Mouse (Mus musculus) heart, embryonic 16.5 days (tissue): ENCODE data around the gene Rnf44. TPM values are rescaled to one million over a fixed set of nuclear protein-coding genes. Genes with fewer than 3 reads are reported as not detected.

ENCODE experiments used
- ATAC-seq: fragments of 200-750 bp; cut with Nextera tagmentation; replicated peaks from 2 replicates; pipeline ENCODE4 v1.8.0; 2017; ENCODE audit warnings: moderate number of reproducible peaks; ENCODE audit not compliant: insufficient read depth, low FRiP score; ENCODE audit errors: extremely low read depth
- H3K27ac ChIP-seq: fragments of 300-500 bp; sonication (generic); 2 replicates; pipeline ENCODE4 v1.5.1; 2014; ENCODE audit warnings: mild to moderate bottlenecking, low read length, control low read depth, moderate library complexity
- H3K27me3 ChIP-seq: fragments of 300-500 bp; sonication (generic); 2 replicates; pipeline ENCODE4 v1.6.1; 2014; ENCODE audit warnings: low read length, mixed read lengths; ENCODE audit not compliant: control insufficient read depth, insufficient read depth
- H3K36me3 ChIP-seq: fragments of 300-500 bp; sonication (generic); 2 replicates; pipeline ENCODE4 v1.6.1; 2014; ENCODE audit not compliant: control insufficient read depth, insufficient read depth
- H3K4me1 ChIP-seq: fragments of 300-500 bp; sonication (generic); 2 replicates; pipeline ENCODE4 v1.6.1; 2014; ENCODE audit warnings: low read length, mixed read lengths; ENCODE audit not compliant: control insufficient read depth, insufficient read depth
- H3K4me2 ChIP-seq: fragments of 300-500 bp; sonication (generic); 2 replicates; pipeline ENCODE4 v1.6.1; 2014; ENCODE audit warnings: low read depth, mild to moderate bottlenecking, control low read depth, low read length
- H3K4me3 ChIP-seq: fragments of 300-500 bp; sonication (generic); 2 replicates; pipeline ENCODE4 v1.5.1; 2014; ENCODE audit warnings: mild to moderate bottlenecking, control low read depth, low read length
- H3K9ac ChIP-seq: fragments of 300-500 bp; sonication (generic); 2 replicates; pipeline ENCODE4 v1.6.1; 2014; ENCODE audit warnings: low read length, control low read depth
- H3K9me3 ChIP-seq: fragments of 300-500 bp; sonication (generic); replicated peaks from 2 replicates; pipeline ENCODE4 v1.6.1; 2016; ENCODE audit warnings: low read length; ENCODE audit not compliant: control insufficient read depth
- WGBS: fragments of 180-500 bp; shearing (Covaris S2); extraction: QIAGEN DNeasy Blood & Tissue Kit; methylation state at CpG from one replicate; pipeline ENCODE4 v1.1.7; 2014; 5-methylcytosine and 5-hydroxymethylcytosine counted together
- polyA plus RNA-seq: library from polyadenylated mRNA; unstranded; fragments of >200 nt; fragmentation: Nextera tagmentation; extraction: Ambion mirVana; gene quantifications from 2 replicates; pipeline ENCODE4 v1.2.1, GENCODE M21; 2015

Gene Rnf44
- polyA plus RNA-seq, result 42.7 and 46.5 TPM in 2 replicates

DNA sequence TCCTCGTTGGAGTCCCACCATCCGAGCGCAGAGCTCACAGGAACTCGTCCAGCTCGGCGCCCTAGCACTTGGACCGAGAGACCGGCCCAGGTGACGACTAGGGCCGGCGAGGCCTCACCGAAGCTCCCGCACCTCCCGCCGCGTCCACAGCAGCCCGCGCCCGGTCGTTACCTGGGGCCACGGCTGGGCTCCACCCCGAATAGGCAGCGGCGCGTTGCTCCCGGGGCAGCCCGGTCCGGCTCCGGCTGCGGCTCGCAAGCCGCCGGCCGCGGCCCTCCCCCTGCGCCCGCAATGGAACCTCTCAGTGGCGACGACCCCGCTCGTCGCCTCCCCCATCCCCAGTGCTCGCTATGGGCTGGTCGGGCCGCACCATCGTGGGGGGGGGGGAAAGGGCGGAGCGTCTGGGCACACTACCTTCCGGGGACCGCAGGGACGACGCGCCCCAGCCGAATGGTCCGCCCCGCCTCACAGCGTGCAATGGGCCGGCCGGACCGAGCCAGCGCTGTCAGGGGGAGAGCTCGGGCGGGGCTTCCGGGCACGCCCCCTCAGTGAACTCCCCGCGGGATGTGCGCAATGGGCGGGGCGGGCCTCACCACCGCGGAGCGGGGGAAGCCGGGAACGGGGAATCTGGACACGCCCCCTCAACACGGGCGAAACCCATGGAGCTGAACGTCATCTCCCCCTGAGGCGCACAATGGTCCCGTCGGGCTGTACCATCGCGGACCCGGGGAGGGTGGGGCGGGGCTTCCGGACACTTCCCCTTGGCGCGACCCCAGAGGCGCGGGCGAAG lies at the start of gene Rnf44:
Gene Rnf44 (minus strand): TSS at position 350 of the 790 bp plus-strand sequence.
- peak within 1 kb of the TSS; percentile 97 for H3K4me3 ChIP-seq
- peak within 1 kb of the TSS; percentile 98 for H3K4me2 ChIP-seq
- H3K4me1 ChIP-seq, result peaks cover 35% of the 10 kb centered on the region
- H3K36me3 ChIP-seq, result no peaks in the 10 kb centered on the region
- no peaks in the 10 kb centered on the region for H3K27me3 ChIP-seq
- peak within 1 kb of the TSS; percentile 95 for H3K9ac ChIP-seq
- peak within 1 kb of the TSS; percentile 93 for H3K27ac ChIP-seq
- peak; percentile 98 for ATAC-seq
- no peaks in the 10 kb centered on the region for H3K9me3 ChIP-seq
- under 1% methylated on average over 81 of the region's 92 CpGs for WGBS

DNA sequence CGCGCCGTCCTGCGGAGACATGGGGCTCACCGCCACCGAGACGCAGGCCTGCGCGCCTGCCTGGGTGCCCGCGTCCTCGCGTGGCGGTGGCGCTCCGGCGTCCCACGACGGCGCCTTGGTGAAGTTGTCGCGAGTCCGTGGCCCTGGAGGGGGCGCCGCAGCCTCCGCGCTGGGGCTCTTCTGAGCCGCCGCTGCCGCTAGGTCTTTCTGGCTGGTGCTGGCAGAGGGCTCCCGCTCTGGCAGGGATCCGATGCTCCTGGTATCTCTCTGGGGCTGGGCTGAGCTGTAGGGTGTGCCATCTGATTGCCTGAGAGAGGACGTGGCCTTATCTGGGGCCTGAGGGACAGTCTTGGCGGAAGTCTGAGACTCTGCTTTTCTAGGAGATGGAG lies 44.5 kb upstream of the Rnf44 start:
- Histone ChIP-seq H3K36me3 (no peaks in the 10 kb centered on the region), H3K9me3 (no peaks in the 10 kb centered on the region), H3K27me3 (peaks cover 60% of the 10 kb centered on the region), H3K4me3 (peak overlapping the region; percentile 46), H3K4me2 (peak overlapping the region; percentile 67), H3K9ac (no peak overlapping the region), H3K27ac (no peak overlapping the region), H3K4me1 (0 out of 2 replicates have a peak, but pooled peaks cover 4% of the 10 kb centered on the region)
- no peak for ATAC-seq
- WGBS, result 4% methylated on average over 34 of the region's 34 CpGs

DNA sequence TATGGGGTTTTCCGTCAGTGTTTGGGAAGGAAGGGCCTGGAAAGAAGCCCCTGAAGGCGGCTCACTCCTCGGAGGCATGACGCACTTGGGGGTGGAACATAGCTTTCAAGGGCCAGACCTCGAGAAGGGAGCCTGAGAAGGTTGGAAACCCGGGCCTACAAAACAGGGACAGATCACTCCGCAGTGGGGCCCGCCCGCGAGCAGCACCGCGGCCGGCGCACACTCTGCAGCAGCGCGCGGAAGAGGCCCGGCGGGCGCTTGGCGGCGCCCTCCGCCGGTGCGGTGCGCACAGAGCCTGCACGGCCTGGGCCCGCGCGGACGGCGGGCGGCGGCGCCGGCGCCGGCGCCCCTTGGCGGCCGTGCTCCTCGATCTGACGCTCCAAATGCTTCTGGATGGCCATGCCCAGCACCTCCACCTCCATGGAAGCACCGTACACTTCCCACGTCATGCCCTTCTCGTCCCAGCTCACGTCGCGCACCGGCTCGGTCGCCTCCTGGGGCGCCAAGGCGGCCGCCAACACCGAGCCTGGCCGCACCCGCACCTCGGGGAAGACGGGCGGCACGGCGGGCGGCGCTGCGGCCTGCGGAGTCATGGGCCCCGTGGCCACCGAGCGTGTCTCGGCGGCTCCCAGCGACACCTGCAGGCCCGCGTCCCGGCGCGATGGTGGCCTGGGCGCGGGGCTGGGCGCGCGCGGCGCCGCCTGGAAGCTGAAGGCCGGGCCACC lies 43.9 kb upstream of the Rnf44 start:
- Histone ChIP-seq H3K27me3 (peaks cover 60% of the 10 kb centered on the region), H3K9ac (no peak overlapping the region), H3K4me3 (peak overlapping the region; percentile 46), H3K27ac (no peak overlapping the region), H3K36me3 (no peaks in the 10 kb centered on the region), H3K4me2 (peak overlapping the region; percentile 67), H3K9me3 (no peaks in the 10 kb centered on the region), H3K4me1 (0 out of 2 replicates have a peak, but pooled peaks cover 4% of the 10 kb centered on the region)
- ATAC-seq, result no peak; the same call in 1 of the 2 replicates
- WGBS, result under 1% methylated on average over 87 of the region's 87 CpGs

DNA sequence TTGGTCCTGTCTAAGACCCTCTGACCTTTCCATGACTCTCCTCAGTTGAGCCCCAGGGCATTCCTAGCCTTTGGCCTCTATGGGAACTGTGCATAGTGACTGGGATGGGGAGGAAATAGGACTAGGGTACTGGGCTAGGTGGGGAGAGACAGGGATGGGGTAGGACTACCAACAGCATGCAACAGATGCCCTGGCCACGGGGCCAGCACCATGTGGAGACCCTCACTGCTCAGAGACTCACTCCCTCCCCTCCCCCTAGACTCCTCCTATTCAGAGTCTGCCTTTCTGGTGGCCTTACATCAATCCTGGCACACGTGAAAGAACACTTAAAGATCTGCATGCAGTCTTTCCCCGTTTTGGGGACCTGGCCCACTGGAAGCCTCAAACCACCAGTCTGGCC lies 43.2 kb upstream of the Rnf44 start:
- no peaks in the 10 kb centered on the region for H3K9me3 ChIP-seq
- H3K27me3 ChIP-seq, result peaks cover 60% of the 10 kb centered on the region
- no peak overlapping the region for H3K4me2 ChIP-seq
- H3K4me1 ChIP-seq, result 0 out of 2 replicates have a peak, but pooled peaks cover 4% of the 10 kb centered on the region
- H3K9ac ChIP-seq, result no peak overlapping the region
- no peak for ATAC-seq
- H3K4me3 ChIP-seq, result peak overlapping the region; percentile 46
- no peak overlapping the region for H3K27ac ChIP-seq
- 29% methylated on average over 3 of the region's 3 CpGs for WGBS
- no peaks in the 10 kb centered on the region for H3K36me3 ChIP-seq

DNA sequence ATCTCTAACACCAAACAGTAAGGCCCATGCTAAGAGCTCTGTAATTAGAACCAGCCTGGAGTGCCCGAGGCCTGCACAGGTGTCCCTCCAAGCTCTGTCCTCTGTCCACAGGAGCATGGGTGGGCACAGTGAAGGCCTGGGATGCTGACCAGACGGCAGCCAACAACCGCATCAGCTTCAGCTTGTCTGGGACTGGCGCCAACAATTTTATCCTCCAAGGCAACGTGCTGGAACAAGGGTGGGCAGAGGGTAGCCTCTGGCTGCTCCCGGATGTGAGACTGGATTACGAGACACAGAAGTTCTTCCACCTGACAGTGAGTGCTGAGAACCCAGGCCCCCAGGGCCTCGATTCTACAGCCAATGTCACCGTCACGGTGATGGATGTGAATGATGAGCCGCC lies 32.4 kb upstream of the Rnf44 start:
- Histone ChIP-seq H3K27me3 (no peaks in the 10 kb centered on the region; the same call in 1 of the 2 replicates), H3K9me3 (peaks cover 3% of the 10 kb centered on the region), H3K27ac (no peak overlapping the region), H3K4me2 (no peak overlapping the region), H3K36me3 (no peaks in the 10 kb centered on the region), H3K4me3 (no peak overlapping the region), H3K4me1 (no peaks in the 10 kb centered on the region), H3K9ac (no peak overlapping the region)
- ATAC-seq, result no peak
- WGBS, result 42% methylated on average over 11 of the region's 11 CpGs

- ATAC-seq, result no peak
- WGBS, result 82% methylated on average over 3 of the region's 3 CpGs
- Histone ChIP-seq H3K27me3 (peaks cover 2% of the 10 kb centered on the region; the same call in 1 of the 2 replicates), H3K4me3 (no peak overlapping the region), H3K36me3 (no peaks in the 10 kb centered on the region), H3K9ac (no peak overlapping the region), H3K4me2 (no peak overlapping the region), H3K9me3 (peaks cover 3% of the 10 kb centered on the region), H3K4me1 (no peaks in the 10 kb centered on the region), H3K27ac (no peak overlapping the region)
Observed at GRCm38 (mm10) chr13:54723143-54723542, 29.4 kb upstream of the Rnf44 start.

GRCm38 (mm10) chr13:54716916-54717315 lies 23.2 kb upstream of the Rnf44 start:
- no peaks in the 10 kb centered on the region for H3K9me3 ChIP-seq
- no peaks in the 10 kb centered on the region for H3K36me3 ChIP-seq
- H3K4me1 ChIP-seq, result no peaks in the 10 kb centered on the region
- H3K9ac ChIP-seq, result no peak overlapping the region
- no peak for ATAC-seq
- 0 out of 2 replicates have a peak, but pooled peaks cover 2% of the 10 kb centered on the region for H3K27me3 ChIP-seq
- no peak overlapping the region for H3K4me2 ChIP-seq
- no peak overlapping the region for H3K27ac ChIP-seq
- whole genome bisulfite sequencing, result 3% methylated on average over 5 of the region's 5 CpGs
- H3K4me3 ChIP-seq, result no peak overlapping the region

DNA sequence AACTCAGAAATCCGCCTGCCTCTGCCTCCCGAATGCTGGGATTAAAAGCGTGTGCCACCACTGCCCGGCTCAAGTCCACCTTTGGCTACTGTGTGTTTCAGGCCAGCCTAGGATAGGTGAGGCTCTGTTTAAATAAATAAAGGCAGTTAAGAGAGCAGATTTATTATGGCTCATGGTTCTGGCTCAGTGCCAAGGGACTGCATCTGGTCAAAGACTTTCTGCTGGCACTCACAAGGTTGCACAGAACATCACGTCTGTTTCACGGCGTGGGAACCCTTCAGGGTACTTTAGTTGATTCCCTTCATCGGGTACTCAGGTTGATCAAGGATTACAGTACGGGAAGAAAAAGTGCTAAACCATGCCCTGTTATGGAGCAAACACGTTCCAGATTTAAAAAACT lies 21.3 kb upstream of the Rnf44 start:
- WGBS, result 71% methylated on average over 10 of the region's 10 CpGs
- Histone ChIP-seq H3K27ac (no peak overlapping the region), H3K9ac (no peak overlapping the region), H3K9me3 (no peaks in the 10 kb centered on the region), H3K36me3 (no peaks in the 10 kb centered on the region), H3K4me1 (no peaks in the 10 kb centered on the region), H3K27me3 (0 out of 2 replicates have a peak, but pooled peaks cover 2% of the 10 kb centered on the region), H3K4me3 (no peak overlapping the region), H3K4me2 (no peak overlapping the region)
- no peak for ATAC-seq

DNA sequence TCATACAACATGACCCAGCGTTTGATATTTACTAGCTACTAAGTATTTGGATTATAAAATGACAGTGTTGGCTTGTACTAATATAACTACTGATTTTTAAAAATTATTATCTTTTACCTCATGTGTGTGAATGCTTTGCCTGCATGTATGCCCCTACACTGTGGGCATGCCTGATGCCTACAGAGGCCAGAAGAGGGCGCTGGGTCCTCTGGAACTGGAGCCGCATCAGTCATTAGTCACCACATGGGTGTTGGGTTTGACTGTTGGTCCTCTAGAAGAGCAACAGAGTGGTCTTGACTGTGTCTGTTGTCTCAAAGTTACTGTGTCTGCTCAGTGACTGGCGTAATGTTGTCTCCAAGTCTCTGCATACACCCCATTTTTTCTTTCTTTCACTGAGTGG lies 20.7 kb upstream of the Rnf44 start:
- Histone ChIP-seq H3K9ac (no peak overlapping the region), H3K4me1 (no peaks in the 10 kb centered on the region), H3K4me3 (no peak overlapping the region), H3K27me3 (0 out of 2 replicates have a peak, but pooled peaks cover 2% of the 10 kb centered on the region), H3K36me3 (no peaks in the 10 kb centered on the region), H3K4me2 (no peak overlapping the region), H3K9me3 (no peaks in the 10 kb centered on the region), H3K27ac (no peak overlapping the region)
- 32% methylated on average over 4 of the region's 4 CpGs for WGBS
- ATAC-seq, result no peak
